Mouse (Mus musculus) Muller cell, postnatal 12 days (primary cell): ENCODE results near the gene Mgp.

Source experiments
- DNase-seq: peaks from one replicate; pipeline ENCODE4 v3.0.0-alpha.2; 2015; ENCODE audit errors: inconsistent ontology term

Mgp gene

DNA sequence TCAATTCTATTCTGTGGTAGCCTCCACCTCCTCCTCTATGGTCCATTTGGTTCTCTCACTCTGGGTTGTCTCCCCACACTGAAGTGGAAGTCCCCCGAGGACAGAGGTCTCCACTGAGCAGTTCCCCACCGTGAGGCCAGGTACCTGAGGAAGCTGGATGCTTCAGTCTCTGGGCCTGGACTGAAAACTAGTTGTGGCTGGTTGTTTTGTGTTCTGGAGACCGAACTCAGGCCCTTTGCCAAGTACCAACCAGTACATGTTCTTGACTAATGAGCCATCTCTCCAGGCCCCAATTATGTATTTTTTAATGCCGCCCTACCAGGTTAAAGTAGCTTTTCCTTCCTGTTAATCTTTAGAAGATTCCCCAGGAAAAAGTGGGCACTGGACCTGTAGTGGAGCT lies 23.3 kb downstream of the Mgp start:
- DNase-seq = no peak

DNA sequence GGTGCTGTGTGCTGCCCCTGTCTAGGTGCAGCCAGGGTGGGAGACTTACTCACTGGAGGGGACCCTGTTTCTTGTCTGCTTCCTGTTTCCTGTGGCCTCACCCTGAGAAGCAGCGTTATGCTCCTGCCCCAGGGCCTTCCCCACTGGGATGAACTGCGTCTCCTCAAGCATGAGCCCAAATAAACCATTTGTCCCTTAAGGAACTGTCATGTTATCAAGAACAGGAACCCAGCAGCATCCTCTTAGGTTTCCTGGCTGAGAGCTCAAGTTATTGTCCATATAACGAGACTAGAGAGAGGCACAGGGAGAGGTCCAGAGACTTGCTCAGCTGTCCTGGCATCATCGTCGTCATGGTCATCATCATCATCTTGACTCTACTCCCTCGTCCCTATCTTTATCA lies 25.4 kb downstream of the Mgp start:
- no peak for DNase-seq

DNA sequence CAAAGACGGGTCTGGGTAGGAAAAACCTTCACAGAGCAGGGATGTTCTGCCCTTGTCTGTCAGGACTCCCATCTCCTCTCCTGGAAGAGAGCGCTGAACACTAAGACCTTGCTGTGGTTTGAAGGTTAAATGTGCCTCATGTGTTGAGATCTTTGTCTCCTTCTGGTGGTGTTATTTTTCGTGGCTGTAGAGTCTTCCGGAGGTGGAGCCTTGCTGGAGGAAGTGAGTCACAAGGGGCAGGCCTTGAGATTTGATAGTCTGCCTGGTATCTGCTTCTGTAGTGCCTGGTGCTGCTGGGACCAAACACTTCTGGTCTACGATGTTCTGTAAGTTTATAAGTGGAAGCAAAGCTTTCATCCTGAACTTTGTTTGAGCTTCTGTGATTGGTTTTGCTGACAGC lies 26.7 kb downstream of the Mgp start:
- no peak for DNase-seq

DNA sequence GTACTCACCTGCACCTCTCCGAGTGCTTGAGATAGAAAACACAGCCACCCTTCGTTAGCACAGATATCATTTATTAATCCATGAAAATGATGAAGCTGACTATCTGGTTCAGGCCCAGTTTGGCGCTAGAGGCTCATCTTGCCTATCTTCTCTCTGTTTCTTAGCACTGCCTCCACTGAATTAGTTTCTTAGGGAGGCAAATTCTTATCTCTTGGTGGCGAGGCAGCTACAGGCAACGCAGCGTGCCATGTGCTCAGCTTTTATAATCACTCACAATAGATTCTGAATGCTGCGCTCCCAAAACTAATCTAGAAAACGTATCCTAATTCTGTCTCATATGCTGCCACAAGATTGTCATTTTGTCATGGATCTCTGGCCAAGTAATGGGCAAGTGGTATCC lies 27.2 kb downstream of the Mgp start:
- DNase-seq = no peak

DNA sequence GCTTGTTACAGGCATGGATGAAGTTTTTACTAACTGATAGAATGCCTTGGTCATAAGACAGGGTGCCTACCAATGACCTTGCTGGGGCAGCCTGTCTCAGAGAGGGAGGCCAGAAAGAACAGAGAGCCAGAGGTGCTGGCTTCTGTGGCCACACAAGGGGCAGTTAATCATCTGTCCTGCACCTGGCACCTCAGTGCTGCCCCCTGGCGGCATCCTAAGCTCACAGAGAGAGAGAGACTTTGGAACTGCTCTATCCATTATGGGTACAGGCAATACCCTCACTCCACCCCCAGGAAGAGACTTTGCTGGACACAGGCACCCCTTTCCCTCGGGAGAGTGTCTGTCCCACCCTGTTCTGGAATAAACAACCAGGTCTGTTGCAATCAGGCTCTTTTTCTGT lies 27.8 kb downstream of the Mgp start:
- peak; percentile 6 for DNase-seq

DNA sequence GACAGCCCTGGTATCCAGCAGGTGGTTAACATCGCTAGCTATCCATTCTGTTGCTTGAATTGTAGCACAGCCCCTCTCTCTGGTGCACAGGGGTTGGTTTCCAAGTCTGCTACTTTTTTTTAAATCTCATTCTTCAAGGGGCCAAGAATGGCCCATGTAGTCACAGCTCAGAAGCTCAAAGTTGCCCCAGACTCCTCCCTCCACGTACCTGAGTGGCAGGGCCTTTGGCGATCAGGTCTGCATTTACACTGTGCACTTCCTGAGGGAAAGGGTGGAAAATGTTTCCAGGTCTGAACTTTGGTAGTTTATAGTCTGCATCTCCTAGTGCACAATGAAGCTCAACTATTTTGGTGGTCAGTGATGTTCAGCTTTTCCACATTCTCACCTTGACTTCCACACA lies 28.4 kb downstream of the Mgp start:
- no peak for DNase-seq

DNA sequence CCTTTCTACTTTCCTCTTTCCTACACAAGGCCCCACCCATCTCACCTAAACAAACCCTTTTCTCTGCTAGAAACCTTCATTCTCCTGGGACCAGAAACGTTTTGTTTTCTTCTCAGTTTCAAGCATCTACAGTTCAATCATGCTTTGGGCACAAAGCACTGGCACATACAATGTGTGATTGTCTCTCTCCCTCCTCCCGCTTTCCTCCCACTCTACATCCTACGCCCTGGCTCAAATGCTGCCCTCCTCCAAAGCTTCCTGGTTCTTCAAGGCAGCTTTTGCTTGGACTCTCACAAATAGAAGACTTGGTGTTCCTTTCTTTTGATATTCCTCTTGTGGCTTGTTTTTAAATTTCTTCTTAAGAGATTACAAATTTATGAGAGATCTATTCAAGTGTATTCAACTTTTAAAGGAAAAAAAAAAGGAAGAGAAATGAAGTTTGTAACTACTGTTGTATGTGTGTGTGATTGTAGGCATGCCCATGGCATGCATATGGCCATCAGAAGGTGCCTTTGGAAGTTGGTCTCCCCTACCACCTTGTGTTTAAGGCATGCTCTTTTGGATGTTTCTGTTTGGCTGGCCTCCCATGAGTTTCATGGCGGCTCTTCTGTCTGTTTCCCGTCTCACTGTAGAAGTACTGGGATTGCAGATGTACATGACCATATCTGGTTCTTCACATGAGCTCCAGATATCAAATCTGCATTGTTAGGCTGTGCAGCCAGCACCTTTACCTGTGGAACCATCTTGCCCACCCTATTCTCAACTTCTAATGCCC lies 29.7 kb downstream of the Mgp start:
- no peak for DNase-seq

DNA sequence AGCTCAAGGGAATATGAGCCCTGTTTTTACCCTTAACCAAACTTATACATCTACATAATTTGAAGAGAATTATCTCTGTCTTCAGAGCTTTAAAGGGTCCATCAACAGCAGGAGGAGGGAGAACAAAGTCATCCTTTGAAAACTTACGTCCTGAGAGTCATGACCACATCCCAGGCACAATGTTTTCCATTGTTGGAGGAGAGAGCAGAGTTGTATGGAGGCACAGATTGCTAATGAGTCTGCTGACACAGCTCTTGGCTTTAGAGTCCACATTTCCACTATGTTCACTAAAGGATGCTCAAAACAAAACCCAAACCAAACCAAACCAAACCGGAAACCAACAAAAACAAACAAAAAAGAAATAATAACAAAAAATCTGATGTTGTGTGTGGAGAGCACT lies 30.7 kb downstream of the Mgp start:
- DNase-seq = peak; percentile 11

DNA sequence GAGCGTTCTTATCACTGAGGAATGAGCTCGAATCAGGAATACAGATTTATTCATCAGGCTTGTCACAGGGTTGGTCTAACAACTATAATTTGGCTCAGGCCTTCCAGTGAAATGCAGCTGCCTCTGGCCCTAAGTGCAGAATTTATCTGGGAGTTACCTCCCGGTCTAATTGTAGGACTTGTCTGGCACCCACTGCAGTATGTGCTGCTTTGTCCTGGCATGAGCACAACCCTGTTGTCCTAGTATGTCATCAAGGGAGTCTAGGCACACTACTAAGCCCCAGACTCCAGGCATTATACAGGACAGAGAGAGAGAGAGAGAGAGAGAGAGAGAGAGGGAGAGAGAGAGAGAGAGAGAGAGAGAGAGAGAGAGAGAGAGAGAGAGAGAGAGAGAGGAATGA lies 38.3 kb downstream of the Mgp start:
- no peak for DNase-seq

DNA sequence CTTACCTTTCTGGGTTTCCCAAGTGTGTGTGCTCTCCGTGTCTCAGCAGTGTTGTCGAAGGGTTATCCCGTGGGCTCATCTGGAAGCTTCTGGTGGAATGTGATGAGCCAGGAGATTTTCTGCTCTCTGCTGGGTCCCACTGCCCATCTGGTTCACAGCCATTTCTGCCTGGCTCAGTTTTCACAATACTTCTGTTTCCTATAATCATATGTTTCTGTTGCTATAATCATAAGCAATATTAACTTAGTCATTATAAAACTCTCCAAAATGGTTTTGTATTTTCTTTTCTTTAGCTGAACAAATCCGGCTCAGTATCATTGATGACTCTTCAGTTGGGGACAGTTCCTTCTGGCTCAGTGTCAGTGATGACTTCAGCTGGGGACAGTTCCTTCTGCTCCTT lies 40.3 kb downstream of the Mgp start, which contains the start of gene Smco3:
TSS of gene Smco3 (minus strand) at position 101 of the 400 bp plus-strand sequence.
- no peak for DNase-seq

DNA sequence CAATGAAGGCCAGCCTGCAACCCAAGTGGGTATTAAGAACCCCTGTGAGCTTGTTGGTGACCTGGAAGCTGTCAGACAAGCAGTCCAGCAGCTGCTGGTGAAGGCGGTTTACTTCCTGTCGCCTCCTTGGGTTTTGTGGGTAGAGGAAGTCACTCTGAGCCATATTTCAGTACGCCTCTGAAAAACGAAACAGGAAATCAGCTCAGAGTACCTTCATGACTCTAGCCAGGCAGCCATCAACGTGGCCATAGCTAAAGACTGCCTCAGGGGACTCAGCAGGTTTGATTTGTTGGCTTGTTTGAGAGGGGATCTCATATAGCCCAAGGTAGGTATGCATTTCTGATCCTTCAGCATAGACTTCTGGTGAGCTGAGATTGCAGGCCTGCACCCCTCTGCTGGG lies 43.9 kb downstream of the Mgp start:
- DNase-seq = no peak

DNA sequence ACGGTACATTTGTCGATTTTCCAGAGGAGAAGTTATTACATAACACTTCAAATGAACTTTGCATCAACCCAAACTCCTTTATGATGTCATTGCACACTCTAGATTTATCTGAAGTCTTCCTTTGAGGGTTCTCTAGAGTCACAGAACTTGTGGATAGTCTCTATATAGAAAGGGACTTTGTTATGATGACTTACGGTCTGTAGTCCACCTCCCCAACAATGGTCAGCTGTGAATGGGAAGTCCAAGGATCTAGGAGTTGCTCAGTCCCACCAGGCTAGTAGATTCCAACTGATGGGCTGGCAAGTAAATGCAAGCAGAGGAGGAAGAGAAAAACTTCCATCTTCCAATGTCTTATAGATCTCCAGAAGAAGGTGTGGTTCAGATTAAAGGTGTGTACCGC lies 46.9 kb downstream of the Mgp start:
- no peak for DNase-seq

DNA sequence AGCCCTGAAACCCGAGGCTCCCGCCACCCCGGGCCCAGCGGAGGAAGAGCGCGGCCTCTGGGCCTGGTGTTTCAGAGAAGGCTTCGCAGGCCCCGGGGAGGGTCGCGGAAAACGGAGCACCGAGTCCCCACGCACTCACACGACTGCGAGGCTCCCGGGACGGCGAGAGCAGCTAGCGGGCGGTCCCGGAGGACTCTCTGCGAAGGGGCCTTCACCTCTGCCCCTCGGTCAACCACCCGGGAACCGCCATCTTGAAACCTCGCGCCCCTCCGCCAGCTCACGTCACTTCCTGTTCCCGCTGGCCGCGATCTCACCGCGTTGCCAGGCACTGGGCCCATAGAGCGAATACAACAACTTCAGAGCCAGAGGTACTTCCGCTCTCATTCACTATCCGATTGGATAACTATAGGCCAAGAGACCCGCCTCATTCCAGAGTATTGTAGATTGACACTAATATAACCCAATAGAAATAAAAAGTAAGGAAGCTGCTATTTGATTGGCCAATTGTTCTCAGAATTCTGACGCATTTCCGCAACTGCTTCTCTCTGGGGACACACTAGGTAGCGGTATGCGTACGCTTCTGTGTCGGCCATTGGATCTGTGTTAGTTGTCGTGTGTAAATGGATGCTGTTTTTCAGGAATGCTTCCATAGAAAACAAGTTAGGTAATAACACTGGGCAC lies 47.6 kb downstream of the Mgp start, which contains the start of gene Wbp11:
TSS of gene Wbp11 (minus strand) at position 353 of the 681 bp plus-strand sequence.
- peak; percentile 99 for DNase-seq

DNA sequence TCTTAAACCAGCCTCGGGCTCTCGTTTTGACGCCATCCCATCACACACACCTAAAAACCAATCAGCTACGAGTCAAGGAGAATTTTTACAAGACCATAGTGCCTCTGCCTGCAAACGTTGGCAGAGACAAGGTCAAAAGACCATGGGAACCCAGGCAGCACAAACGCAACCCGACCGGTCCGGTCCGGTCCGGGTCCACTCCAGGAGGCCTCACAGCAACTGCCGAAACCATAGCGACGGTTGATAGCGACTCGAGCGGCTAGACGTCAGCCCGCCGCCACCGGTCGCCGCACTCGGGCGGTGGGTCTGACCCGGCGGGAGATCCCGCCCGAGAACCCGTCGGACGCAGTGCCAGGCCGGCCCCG lies 48.1 kb downstream of the Mgp start, which contains the start of gene BC049715:
TSS of gene BC049715 (plus strand) at position 111 of the 365 bp plus-strand sequence.
- DNase-seq = no peak

DNA sequence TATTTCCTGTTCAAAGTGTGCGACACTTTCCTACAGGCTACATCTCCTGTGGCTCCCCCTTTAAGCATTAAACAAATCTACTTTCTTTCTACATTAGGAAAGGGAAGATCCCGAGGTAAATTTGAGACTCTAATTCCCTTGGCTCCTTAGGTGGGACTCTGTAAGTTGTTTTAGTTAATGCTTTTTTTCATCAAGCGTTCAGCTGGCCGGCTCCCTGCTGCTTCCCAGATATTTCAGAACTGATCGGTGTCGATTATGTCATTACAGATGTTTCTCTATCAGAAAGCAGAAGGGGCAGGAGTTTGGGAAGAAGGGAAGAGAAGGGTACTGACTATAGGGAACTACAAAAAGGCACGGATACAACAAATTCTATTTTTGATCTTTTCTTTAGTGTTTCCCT lies 48.5 kb downstream of the Mgp start:
- DNase-seq = no peak

DNA sequence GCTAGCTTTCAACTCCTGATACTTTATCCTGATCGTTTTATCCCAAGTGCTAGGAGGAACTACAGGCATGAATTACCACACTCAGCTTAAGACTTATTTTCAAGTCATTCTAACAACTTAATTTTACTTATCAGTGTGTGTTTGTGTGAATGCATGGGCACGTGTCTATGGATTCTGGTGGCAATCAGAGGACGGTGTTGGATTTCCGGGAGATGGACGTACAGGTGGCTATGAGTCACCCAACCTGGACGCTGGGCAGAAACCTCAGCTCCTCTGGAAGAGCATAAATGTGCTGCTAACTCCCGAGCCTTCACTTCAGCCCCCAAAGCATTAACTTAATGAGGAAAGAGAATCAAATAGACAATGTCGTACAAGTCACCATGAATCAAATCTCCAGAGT lies 50.6 kb downstream of the Mgp start:
- DNase-seq = no peak
